Mouse (Mus musculus) intestine, embryonic 15.5 days (tissue): ENCODE results near the gene Tomm34. TPM values are rescaled to one million over a fixed set of nuclear protein-coding genes. Genes with fewer than 3 reads are reported as not detected.

ENCODE experiments used
- ATAC-seq: fragments of 200-750 bp; cut with Nextera tagmentation; 2 replicates; pipeline ENCODE4 v1.8.0; 2017; ENCODE audit warnings: moderate TSS enrichment, moderate library complexity
- H3K27ac ChIP-seq: fragments of 300-500 bp; sonication (generic); 2 replicates; pipeline ENCODE4 v1.5.1; 2015; ENCODE audit warnings: mild to moderate bottlenecking, inconsistent platforms
- H3K27me3 ChIP-seq: fragments of 300-500 bp; sonication (generic); replicated peaks from 2 replicates; pipeline ENCODE4 v1.6.1; 2015; ENCODE audit warnings: inconsistent platforms
- H3K36me3 ChIP-seq: fragments of 300-500 bp; sonication (generic); 2 replicates; pipeline ENCODE4 v1.6.1; 2015; ENCODE audit warnings: inconsistent platforms
- H3K4me1 ChIP-seq: fragments of 300-500 bp; sonication (generic); replicated peaks from 2 replicates; pipeline ENCODE4 v1.6.1; 2015; ENCODE audit warnings: inconsistent platforms
- H3K4me2 ChIP-seq: fragments of 300-500 bp; sonication (generic); replicated peaks from 2 replicates; pipeline ENCODE4 v1.6.1; 2015; ENCODE audit warnings: mild to moderate bottlenecking, inconsistent platforms
- H3K4me3 ChIP-seq: fragments of 300-500 bp; sonication (generic); replicated peaks from 2 replicates; pipeline ENCODE4 v1.5.1; 2015; ENCODE audit warnings: inconsistent platforms
- H3K9ac ChIP-seq: fragments of 300-500 bp; sonication (generic); 2 replicates; pipeline ENCODE4 v1.6.1; 2015; ENCODE audit warnings: inconsistent platforms
- H3K9me3 ChIP-seq: fragments of 300-500 bp; sonication (generic); 2 replicates; pipeline ENCODE4 v1.6.1; 2016; ENCODE audit warnings: inconsistent platforms
- WGBS: fragments of 180-500 bp; shearing (Covaris S2); methylation state at CpG from one replicate; pipeline ENCODE4 v1.1.7; 2015; 5-methylcytosine and 5-hydroxymethylcytosine counted together
- polyA plus RNA-seq: library from polyadenylated mRNA; unstranded; fragments of >200 nt; fragmentation: Nextera tagmentation; extraction: Ambion mirVana; gene quantifications from 2 replicates; pipeline ENCODE4 v1.2.1, GENCODE M21; 2015

Gene Tomm34
- polyA plus RNA-seq, 1 experiment from 2014 or later, result 55.4 TPM

DNA sequence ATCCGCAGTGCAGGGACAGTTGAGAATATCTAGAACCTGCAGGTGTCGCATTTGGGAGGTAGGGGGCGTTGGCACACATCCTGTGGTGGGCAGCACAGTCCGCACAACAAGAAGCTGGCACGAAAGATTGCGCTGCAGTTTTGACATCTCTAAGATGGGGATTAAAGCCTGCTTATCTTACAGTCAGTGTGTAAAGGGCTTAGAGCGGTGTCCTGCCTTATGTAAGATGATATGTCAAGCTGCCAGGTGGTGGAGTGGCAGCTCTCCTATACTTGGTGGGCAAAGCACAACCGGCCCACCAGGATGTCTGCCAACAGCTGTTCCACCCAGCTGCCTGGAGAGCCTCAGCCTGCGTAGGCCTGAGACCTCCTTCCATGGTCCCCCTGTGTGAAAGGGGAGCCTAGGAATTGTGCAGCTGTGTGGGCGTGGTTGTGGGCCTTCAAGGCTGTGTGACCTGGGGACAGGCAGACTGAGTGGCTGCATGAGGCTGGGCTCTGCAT, 34.4 kb downstream of the Tomm34 start:
- no peak overlapping the region for H3K4me2 ChIP-seq
- WGBS, result 51% methylated on average over 10 of the region's 10 CpGs
- H3K36me3 ChIP-seq, result no peaks in the 10 kb centered on the region
- no peak overlapping the region for H3K4me3 ChIP-seq
- no peak overlapping the region for H3K9ac ChIP-seq
- peaks cover 5% of the 10 kb centered on the region; the same call in 1 of the 2 replicates for H3K4me1 ChIP-seq
- H3K27ac ChIP-seq, result no peak overlapping the region
- H3K9me3 ChIP-seq, result no peaks in the 10 kb centered on the region
- no peaks in the 10 kb centered on the region for H3K27me3 ChIP-seq
- no peak for ATAC-seq

DNA sequence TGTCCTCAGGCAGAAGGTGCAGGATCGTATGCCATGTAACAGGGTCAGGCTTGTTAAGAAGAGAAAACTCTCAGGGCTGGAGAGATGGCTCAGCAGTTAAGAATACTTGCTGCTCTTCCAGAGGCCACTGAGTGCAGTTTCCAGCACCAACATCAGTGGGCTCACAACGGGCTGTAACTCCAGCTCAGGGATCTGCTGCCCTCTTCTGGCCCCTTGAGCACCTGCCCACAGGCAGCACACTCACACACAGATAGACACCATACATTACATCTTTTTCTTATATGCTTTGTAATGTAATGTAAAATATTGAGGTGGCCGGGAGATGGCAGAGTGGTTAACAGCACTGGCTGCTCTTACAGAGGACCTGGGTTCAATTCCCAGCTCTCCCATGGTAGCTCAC, 38.0 kb downstream of the Tomm34 start:
- Histone ChIP-seq H3K4me3 (no peak overlapping the region), H3K27me3 (no peaks in the 10 kb centered on the region), H3K9me3 (no peaks in the 10 kb centered on the region), H3K27ac (no peak overlapping the region), H3K36me3 (no peaks in the 10 kb centered on the region), H3K4me1 (peaks cover 2% of the 10 kb centered on the region; the same call in 1 of the 2 replicates), H3K9ac (no peak overlapping the region), H3K4me2 (no peak overlapping the region)
- no peak for ATAC-seq
- 88% methylated on average over 3 of the region's 3 CpGs for WGBS

DNA sequence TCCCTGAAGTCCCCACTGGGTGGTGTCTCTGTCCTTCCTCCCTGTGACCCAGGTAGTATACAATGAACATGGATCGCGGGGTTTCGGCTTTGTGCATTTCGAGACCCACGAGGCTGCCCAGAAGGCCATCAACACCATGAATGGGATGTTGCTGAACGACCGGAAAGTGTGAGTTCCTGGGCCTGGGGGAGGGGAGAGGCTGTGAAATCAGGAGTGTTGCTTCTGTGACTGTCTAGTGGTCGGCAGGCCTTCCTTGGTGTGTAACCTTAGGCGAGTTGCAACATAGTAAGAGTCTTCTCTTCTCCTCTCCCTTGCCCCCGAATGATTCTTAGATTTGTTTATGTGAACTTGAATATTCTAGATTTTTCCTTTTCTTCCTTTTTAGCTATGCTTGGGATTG, 39.8 kb downstream of the Tomm34 start:
- no peaks in the 10 kb centered on the region for H3K27me3 ChIP-seq
- H3K9ac ChIP-seq, result no peak overlapping the region
- WGBS, result 78% methylated on average over 10 of the region's 10 CpGs
- no peaks in the 10 kb centered on the region for H3K4me1 ChIP-seq
- no peak overlapping the region for H3K4me2 ChIP-seq
- H3K36me3 ChIP-seq, result no peaks in the 10 kb centered on the region
- H3K9me3 ChIP-seq, result no peaks in the 10 kb centered on the region
- H3K27ac ChIP-seq, result no peak overlapping the region
- no peak for ATAC-seq
- H3K4me3 ChIP-seq, result no peak overlapping the region

DNA sequence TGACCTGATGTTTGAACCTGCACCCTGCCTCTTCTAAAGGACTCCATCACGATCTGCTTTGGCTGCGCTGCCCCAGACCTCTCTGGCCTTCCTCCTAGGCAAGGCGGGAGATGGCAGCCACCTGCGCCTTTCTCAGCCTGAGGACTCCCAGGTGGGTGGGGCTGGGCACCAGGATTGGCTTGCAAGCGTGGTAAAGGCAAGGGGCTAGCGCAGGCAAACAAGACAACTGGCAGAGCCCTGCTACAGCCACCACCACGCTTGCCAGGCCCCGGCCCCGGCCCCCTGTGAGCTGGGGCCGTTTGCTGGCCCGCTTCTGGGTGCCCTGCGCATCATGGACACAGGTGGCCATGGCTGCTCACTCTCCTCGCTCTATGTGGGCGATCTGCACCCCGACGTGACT, 45.8 kb downstream of the Tomm34 start, which contains the start of gene Pabpc1l:
TSS of gene Pabpc1l (plus strand) at position 301 of the 400 bp plus-strand sequence.
- WGBS, result 81% methylated on average over 16 of the region's 16 CpGs
- ATAC-seq, result no peak
- Histone ChIP-seq H3K9ac (no peak within 1 kb of the TSS), H3K4me2 (no peak within 1 kb of the TSS), H3K4me3 (no peak within 1 kb of the TSS), H3K36me3 (no peaks in the 10 kb centered on the region), H3K27ac (no peak within 1 kb of the TSS), H3K9me3 (no peaks in the 10 kb centered on the region), H3K4me1 (no peaks in the 10 kb centered on the region), H3K27me3 (no peaks in the 10 kb centered on the region)

DNA sequence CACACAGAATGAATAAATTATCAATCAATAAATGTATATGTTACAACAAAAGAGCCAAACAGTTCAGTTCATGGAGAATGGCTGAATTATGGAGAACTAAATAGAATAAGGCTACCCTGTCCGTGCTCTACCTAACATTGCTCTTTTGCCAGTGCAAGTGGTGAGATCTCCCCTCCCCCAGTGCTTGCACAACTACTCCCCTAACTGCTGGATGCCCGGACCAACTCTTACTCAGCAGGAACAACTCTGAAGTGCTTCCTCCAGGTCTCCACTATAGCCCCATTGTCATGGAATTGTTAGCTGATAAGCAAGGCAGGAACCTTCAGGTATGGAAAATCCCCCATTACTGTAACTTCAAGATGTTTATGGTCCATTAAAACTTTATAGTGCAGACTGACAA, 48.9 kb downstream of the Tomm34 start:
- Histone ChIP-seq H3K9me3 (no peaks in the 10 kb centered on the region), H3K4me1 (no peaks in the 10 kb centered on the region), H3K36me3 (peaks cover 19% of the 10 kb centered on the region), H3K27me3 (no peaks in the 10 kb centered on the region), H3K27ac (no peak overlapping the region), H3K9ac (no peak overlapping the region), H3K4me2 (no peak overlapping the region), H3K4me3 (no peak overlapping the region)
- no peak for ATAC-seq
- WGBS, result 54% methylated on average over 2 of the region's 2 CpGs

DNA sequence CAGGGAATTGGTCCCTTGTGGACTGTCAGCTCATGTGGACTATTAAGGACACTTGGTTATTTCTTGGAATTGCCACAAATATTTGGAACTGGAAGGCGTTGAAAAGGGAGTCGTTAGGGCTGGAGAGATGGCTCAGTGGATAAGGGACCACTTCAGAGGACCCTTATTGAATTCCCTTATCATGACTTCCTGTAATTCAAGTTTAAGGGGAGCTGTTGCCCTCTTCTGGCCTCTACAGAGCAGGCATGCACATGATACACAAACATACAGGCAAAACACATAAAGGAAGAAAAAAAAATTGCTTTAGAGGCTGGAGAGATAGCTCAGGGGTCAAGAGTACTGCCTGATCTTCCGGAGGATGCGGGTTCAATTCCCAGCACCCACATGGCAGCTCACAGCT, 51.0 kb downstream of the Tomm34 start:
- Histone ChIP-seq H3K27me3 (no peaks in the 10 kb centered on the region), H3K4me2 (no peak overlapping the region), H3K4me3 (no peak overlapping the region), H3K27ac (no peak overlapping the region), H3K4me1 (no peaks in the 10 kb centered on the region), H3K36me3 (peaks cover 37% of the 10 kb centered on the region), H3K9ac (no peak overlapping the region), H3K9me3 (no peaks in the 10 kb centered on the region)
- ATAC-seq, result no peak
- WGBS, result 88% methylated on average over 4 of the region's 4 CpGs

DNA sequence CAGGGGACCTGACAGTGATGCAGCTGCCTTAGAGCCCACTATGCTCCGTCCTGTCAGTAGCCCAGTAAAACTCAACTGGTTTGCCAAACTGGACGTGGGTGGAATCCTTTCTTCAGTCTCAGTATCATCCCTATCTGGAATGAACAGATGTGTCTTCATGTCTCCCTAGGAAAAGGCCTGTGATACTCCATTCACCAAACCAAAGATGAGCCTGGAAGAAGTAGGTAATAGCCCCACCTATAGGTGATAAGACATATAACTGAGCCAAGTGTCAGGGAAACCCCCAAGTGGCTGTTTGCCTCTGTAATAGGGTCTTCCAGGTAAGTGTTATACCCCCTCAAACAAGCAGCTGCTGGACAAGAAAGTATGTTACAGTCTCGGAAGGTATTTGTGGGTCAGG, 52.1 kb downstream of the Tomm34 start:
- H3K27me3 ChIP-seq, result no peaks in the 10 kb centered on the region
- peaks cover 39% of the 10 kb centered on the region for H3K36me3 ChIP-seq
- no peak overlapping the region for H3K27ac ChIP-seq
- WGBS, result 92% methylated on average over 3 of the region's 3 CpGs
- ATAC-seq, result no peak
- no peaks in the 10 kb centered on the region for H3K9me3 ChIP-seq
- no peak overlapping the region for H3K4me2 ChIP-seq
- H3K9ac ChIP-seq, result no peak overlapping the region
- H3K4me1 ChIP-seq, result no peaks in the 10 kb centered on the region
- H3K4me3 ChIP-seq, result no peak overlapping the region

DNA sequence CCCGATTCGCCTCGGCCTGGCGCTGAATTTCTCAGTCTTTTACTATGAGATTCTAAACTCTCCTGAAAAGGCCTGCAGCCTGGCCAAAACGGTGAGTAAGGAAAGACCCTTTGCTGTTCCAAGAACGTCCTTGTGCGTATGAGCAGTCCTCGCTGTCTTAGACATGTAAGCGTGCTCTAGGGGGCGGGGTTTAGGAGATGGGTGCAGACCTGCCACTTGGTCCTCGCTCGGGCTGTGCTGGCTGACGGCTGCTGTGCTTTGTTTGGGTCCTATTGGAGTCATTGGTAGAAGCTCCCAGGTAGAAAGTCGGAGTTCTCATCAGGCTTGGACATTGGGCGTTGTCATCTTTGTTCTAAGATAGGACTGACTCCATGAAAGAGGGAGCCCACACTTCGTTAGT, 55.7 kb downstream of the Tomm34 start:
- no peak overlapping the region for H3K9ac ChIP-seq
- no peak for ATAC-seq
- no peaks in the 10 kb centered on the region for H3K27me3 ChIP-seq
- no peaks in the 10 kb centered on the region for H3K4me1 ChIP-seq
- H3K27ac ChIP-seq, result no peak overlapping the region
- 91% methylated on average over 16 of the region's 16 CpGs for WGBS
- H3K4me3 ChIP-seq, result no peak overlapping the region
- H3K36me3 ChIP-seq, result peaks cover 39% of the 10 kb centered on the region
- no peaks in the 10 kb centered on the region for H3K9me3 ChIP-seq
- H3K4me2 ChIP-seq, result no peak overlapping the region

DNA sequence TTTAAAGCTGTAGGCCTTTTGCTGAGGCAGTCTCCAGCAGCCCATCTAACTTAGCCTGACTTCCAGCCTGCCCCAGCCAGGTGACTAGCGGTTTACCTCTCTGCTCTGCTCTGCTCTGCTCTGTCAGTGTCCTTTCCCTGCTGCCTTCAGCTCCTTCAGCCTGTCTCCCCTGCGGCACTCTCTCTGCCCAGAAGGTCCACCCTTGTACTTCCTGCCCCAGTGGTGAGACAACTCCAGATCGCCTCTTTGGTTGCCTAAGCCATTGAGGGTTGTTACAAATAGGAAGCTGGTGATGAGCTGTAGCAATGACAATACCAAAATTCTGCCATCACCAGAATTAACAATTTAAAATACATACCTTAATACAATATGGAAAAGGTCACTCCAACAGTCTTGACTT, 60.0 kb downstream of the Tomm34 start:
- no peak overlapping the region for H3K27ac ChIP-seq
- peaks cover 11% of the 10 kb centered on the region; the same call in 1 of the 2 replicates for H3K36me3 ChIP-seq
- no peak overlapping the region for H3K4me3 ChIP-seq
- no peak for ATAC-seq
- no peak overlapping the region for H3K9ac ChIP-seq
- H3K4me2 ChIP-seq, result no peak overlapping the region
- 95% methylated on average over 3 of the region's 3 CpGs for WGBS
- H3K27me3 ChIP-seq, result no peaks in the 10 kb centered on the region
- H3K9me3 ChIP-seq, result no peaks in the 10 kb centered on the region
- peaks cover 3% of the 10 kb centered on the region for H3K4me1 ChIP-seq

DNA sequence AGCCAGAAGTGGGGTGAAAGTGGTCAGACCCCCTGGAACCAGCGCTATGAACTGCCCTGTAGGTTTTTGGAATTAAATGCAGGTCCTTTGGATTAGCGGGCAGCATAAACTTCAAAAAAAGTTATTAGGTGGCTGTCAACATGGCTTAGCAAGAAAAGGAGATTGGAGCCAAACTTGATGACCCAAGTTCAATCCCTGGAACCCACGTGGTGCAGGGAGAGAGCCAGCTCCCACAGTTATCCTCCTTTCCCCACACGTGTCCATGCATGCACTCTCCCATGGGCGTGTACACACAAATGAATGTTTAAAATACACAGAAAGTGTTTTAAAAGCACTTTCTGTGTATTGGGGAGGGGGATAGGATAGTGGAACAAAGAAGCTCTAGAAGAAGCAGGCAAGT, 60.5 kb downstream of the Tomm34 start:
- Histone ChIP-seq H3K27me3 (no peaks in the 10 kb centered on the region), H3K27ac (no peak overlapping the region), H3K36me3 (peaks cover 7% of the 10 kb centered on the region; the same call in 1 of the 2 replicates), H3K9ac (no peak overlapping the region), H3K4me2 (no peak overlapping the region), H3K4me1 (peaks cover 3% of the 10 kb centered on the region), H3K9me3 (no peaks in the 10 kb centered on the region), H3K4me3 (no peak overlapping the region)
- 80% methylated on average over 5 of the region's 5 CpGs for WGBS
- no peak for ATAC-seq

DNA sequence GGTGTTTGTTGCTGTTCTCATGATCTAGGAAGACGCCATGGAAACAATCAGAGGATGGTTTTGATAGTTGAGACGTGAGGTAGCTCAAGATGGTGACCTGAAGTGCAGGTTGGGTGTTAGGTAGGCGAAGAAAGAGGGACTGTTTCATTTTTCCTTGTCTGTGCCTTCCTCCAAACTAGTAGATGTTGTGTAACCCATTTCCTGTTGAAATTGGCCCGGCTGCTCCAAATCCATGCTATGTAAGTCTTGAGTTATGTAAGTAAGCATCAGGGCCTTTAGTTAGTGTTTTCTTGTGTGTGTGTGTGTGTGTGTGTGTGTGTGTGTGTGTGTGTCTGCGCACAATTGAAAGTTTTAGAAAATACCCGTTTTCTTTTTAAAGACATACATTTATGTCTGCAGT, 61.7 kb downstream of the Tomm34 start:
- no peak for ATAC-seq
- H3K27ac ChIP-seq, result no peak overlapping the region
- H3K36me3 ChIP-seq, result no peaks in the 10 kb centered on the region
- H3K4me2 ChIP-seq, result no peak overlapping the region
- H3K27me3 ChIP-seq, result no peaks in the 10 kb centered on the region
- no peak overlapping the region for H3K4me3 ChIP-seq
- H3K4me1 ChIP-seq, result peaks cover 11% of the 10 kb centered on the region
- no peaks in the 10 kb centered on the region for H3K9me3 ChIP-seq
- no peak overlapping the region for H3K9ac ChIP-seq
- 86% methylated on average over 6 of the region's 6 CpGs for WGBS

DNA sequence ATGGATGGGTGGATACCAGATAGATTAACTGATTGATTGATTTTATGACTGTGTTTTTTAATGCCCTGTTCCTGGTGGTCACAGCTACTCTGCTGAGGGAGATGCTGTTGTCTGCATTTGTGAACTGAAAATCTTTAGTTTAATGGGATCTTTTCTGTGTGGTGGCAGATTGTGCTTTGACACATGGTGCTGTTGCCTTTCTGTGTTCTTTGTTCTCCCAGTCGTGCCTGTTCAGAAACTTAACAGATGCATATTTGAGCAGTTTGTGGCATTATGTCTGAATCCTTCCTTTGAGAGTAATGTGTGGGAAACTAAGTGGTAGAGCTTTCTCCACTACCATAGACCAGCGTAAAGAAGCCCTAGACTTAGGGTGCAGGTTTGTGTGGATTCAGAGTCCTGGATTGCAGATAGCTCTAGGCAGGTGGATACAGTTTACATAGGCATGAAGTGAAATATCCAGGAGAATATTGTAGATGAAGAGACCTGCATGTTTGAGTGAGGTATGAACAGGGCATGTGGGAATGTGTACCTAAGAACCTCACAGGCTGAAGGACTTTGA, 62.9 kb downstream of the Tomm34 start:
- Histone ChIP-seq H3K4me3 (no peak overlapping the region), H3K36me3 (no peaks in the 10 kb centered on the region), H3K4me1 (peaks cover 14% of the 10 kb centered on the region), H3K9ac (no peak overlapping the region), H3K27me3 (no peaks in the 10 kb centered on the region), H3K9me3 (no peaks in the 10 kb centered on the region), H3K27ac (no peak overlapping the region), H3K4me2 (no peak overlapping the region)
- no peak for ATAC-seq
- WGBS, result 80% methylated on average over 2 of the region's 2 CpGs

DNA sequence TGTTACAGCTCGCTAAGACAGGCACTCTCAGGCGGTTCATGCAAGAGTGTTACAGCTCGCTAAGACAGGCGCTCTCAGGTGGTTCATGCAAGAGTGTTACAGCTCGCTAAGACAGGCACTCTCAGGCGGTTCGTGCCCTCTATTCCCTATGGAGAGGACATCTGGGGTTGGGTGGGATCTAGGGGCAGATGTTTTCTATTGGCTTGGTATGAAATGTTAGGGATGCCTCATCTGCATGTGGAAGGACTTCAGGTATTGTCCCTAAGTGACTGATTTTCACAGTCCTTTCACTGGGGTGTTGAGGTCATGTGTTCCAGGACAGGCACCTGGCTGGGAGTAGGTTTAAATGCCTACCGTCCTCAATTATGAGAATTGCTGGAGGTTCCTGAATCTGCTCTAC, 63.4 kb downstream of the Tomm34 start:
- 90% methylated on average over 8 of the region's 8 CpGs for WGBS
- H3K27me3 ChIP-seq, result no peaks in the 10 kb centered on the region

More for the DNA sequence above, 63.4 kb downstream of the Tomm34 start:
- Histone ChIP-seq H3K4me2 (no peak overlapping the region), H3K9me3 (no peaks in the 10 kb centered on the region), H3K4me3 (no peak overlapping the region), H3K27ac (no peak overlapping the region), H3K9ac (no peak overlapping the region), H3K36me3 (no peaks in the 10 kb centered on the region), H3K4me1 (peaks cover 16% of the 10 kb centered on the region)
- no peak for ATAC-seq
